Mouse (Mus musculus): Measurements from ENCODE around the gene Ggct.

GRCm38 (mm10) chr6:54991189-54991588 lies 1.6 kb downstream of the Ggct start:
- no peak for TF ChIP-seq CTCF (IDR thresholded peaks at IDR 0.05; ENCODE audit: control insufficient read depth, insufficient read depth, insufficient replicate concordance, low read depth, low read length)
- no peak for TF ChIP-seq POLR2A (IDR thresholded peaks at IDR 0.05; ENCODE audit: control insufficient read depth, low read depth, low read length)

Measured in testis, adult 2 months (tissue).